Mouse (Mus musculus) small intestine, adult 2 months (tissue): ENCODE results near the gene Nrxn1.

Experiments used
- CTCF ChIP-seq: fragments of 200-500 bp; IDR thresholded peaks from 2 replicates; pipeline ENCODE4 v1.5.1; 2012; ENCODE audit warnings: low read depth, mild to moderate bottlenecking, control low read depth, inconsistent platforms, low read length, moderate library complexity, mixed read lengths; ENCODE audit not compliant: insufficient replicate concordance, insufficient read length; ENCODE audit errors: extremely low read depth
- POLR2A ChIP-seq: fragments of 200-500 bp; IDR thresholded peaks from 2 replicates; pipeline ENCODE4 v1.6.1; 2012; ENCODE audit warnings: low read depth, mild to moderate bottlenecking, control low read depth, inconsistent platforms, low read length, moderate library complexity

- TF ChIP-seq POLR2A = no peak
- TF ChIP-seq CTCF = no peak
Observed at GRCm38 (mm10) chr17:91007385-91008089, 85.3 kb downstream of the Nrxn1 start.
